Mouse (Mus musculus): ENCODE results near the gene Cacng2.

DNA sequence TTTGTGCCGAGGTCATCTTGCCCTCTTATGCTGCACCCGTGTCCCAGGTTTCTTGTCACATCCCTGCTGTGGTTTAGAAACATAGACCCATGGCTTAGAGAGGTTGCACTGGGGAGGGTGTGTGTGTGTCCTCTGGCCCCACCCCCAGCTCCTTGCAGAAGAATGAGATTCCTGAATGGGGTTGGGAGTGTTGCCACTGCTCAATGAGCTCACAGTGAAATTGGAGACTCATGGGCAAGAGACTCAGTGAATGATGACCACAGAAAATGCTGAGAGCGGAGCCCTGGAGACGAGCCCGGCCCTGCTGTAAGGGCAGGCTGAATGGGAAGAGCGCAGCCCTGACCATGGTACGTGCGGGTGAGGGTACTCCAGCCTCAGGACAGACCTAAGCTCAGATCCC, 20.4 kb upstream of the Cacng2 start:
- no peak for TF ChIP-seq CTCF (IDR thresholded peaks at IDR 0.05; ENCODE audit: control insufficient read depth, insufficient read depth, insufficient read length)
- TF ChIP-seq MAX (IDR thresholded peaks at IDR 0.05): no peak
- TF ChIP-seq USF1 (IDR thresholded peaks at IDR 0.05; ENCODE audit: low read depth): no peak
- no peak for TF ChIP-seq MYOD1 (IDR thresholded peaks at IDR 0.05; ENCODE audit: control insufficient read depth, insufficient read length, low read depth)
- TF ChIP-seq FOSL1 (IDR thresholded peaks at IDR 0.05; ENCODE audit: insufficient read depth, low read length, poor library complexity, severe bottlenecking): no peak
- TF ChIP-seq MYOG (IDR thresholded peaks at IDR 0.05; ENCODE audit: control insufficient read depth, extremely low read depth, insufficient read length): no peak
- no peak for TF ChIP-seq CEBPB (IDR thresholded peaks at IDR 0.05; ENCODE audit: low read depth)

Data from C2C12 (cell line).